Comparison of ENCODE assay signal across 15 mouse cellular contexts in the genomic region with DNA sequence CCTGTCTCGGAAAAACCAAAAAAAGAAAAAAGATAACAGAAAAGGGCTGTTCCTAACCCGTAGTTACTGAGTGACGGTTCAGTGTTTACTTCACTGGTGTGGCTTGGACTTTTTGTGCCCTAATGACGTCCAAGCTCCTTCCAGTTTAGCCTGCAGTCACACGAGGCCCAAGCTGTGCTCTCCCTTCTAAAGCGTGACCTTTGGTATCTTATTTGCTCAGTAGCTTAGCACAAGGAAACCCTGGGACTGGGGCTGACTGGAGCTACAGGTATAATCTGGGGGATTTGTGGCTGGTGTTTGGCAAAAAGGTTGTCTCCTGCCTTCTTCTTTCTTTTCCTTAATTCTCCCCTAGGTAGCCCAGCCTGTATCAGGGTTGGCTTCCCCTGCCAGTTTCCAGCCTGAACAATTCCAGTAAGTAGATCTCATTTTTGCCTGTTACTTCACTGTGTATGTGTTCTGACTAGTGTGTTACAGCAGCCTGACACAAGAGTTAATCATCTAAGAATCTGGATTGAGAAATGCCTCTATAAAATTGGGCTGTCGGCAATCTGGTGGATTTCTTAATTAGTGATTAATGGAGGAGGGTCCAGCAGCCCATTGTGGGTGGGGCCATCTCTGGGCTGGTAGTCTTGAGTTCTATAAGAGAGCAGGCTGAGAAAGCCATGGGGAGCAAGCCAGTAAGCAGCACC. TPM values are rescaled to one million over a fixed set of nuclear protein-coding genes. Genes with fewer than 3 reads are reported as not detected.
DNase-seq lines count a peak whose midpoint lies in the region; ATAC-seq and TF ChIP-seq lines count a peak whose summit lies in the region.
"Had no signal": no experiment of that assay in that cellular context is flagged by ENCODE, and none has a peak within 500 bp of the region (broad histone marks: within the 10 kb centered on the region; RNA-seq: fewer than 3 reads in every experiment).

No protein-coding gene starts in this region.

- H3K36me3 ChIP-seq in liver, embryonic 11.5 days (ENCODE audit: control insufficient read depth, insufficient read depth, low read length) = peaks cover 2% of the 10 kb centered on the region; the same call in 1 of the 2 replicates
- no peaks in the 10 kb centered on the region for H3K36me3 ChIP-seq in stomach, postnatal 0 days (ENCODE audit: control insufficient read depth, insufficient read depth, low read length)
- no peaks in the 10 kb centered on the region for H3K36me3 ChIP-seq in hindbrain, embryonic 16.5 days (ENCODE audit: control insufficient read depth, insufficient read depth, low read length)
- H3K36me3 ChIP-seq: forebrain, embryonic 15.5 days had no signal

- H3K27ac ChIP-seq in liver, embryonic 11.5 days (ENCODE audit: low read depth, low read length) = peak overlapping the region; percentile 9; the same call in 1 of the 2 replicates
- peak overlapping the region; percentile 74; the same call in 1 of the 2 replicates for H3K27ac ChIP-seq in stomach, postnatal 0 days (replicated peaks)
- H3K27ac ChIP-seq in hindbrain, embryonic 16.5 days (ENCODE audit: low read depth, low read length) = no peak overlapping the region
- H3K27ac ChIP-seq: forebrain, embryonic 15.5 days; limb, embryonic 12.5 days; neural tube, embryonic 13.5 days had no signal

- H3K9me3 ChIP-seq in liver, embryonic 11.5 days (ENCODE audit: control insufficient read depth, low read length) = peaks cover 4% of the 10 kb centered on the region; the same call in 1 of the 2 replicates
- no peaks in the 10 kb centered on the region for H3K9me3 ChIP-seq in stomach, postnatal 0 days (ENCODE audit: control insufficient read depth, low read length)
- H3K9me3 ChIP-seq in hindbrain, embryonic 16.5 days (ENCODE audit: control insufficient read depth, low read length) = no peaks in the 10 kb centered on the region
- H3K9me3 ChIP-seq: forebrain, embryonic 15.5 days; limb, embryonic 12.5 days; neural tube, embryonic 13.5 days had no signal

- no peaks in the 10 kb centered on the region for H3K27me3 ChIP-seq in liver, embryonic 11.5 days (replicated peaks; ENCODE audit: control insufficient read depth, insufficient read depth, low read length)
- no peaks in the 10 kb centered on the region for H3K27me3 ChIP-seq in stomach, postnatal 0 days (ENCODE audit: control insufficient read depth, insufficient read depth, low read length)
- H3K27me3 ChIP-seq in hindbrain, embryonic 16.5 days (replicated peaks; ENCODE audit: control insufficient read depth, insufficient read depth, low read length) = no peaks in the 10 kb centered on the region
- H3K27me3 ChIP-seq: forebrain, embryonic 15.5 days; limb, embryonic 12.5 days; neural tube, embryonic 13.5 days had no signal

- peaks cover 11% of the 10 kb centered on the region for H3K4me1 ChIP-seq in liver, embryonic 11.5 days (replicated peaks; ENCODE audit: control insufficient read depth, insufficient read depth, low read length)
- H3K4me1 ChIP-seq in stomach, postnatal 0 days (replicated peaks; ENCODE audit: control insufficient read depth, insufficient read depth) = no peaks in the 10 kb centered on the region
- peaks cover 3% of the 10 kb centered on the region for H3K4me1 ChIP-seq in hindbrain, embryonic 16.5 days (ENCODE audit: control insufficient read depth, insufficient read depth, low read depth, low read length)

- ATAC-seq in liver, embryonic 11.5 days (replicated peaks; ENCODE audit: low FRiP score) = no peak
- peak; percentile 88 for ATAC-seq in stomach, postnatal 0 days (ENCODE audit: low FRiP score, low TSS enrichment)
- ATAC-seq in hindbrain, embryonic 16.5 days = no peak
- ATAC-seq: forebrain, embryonic 15.5 days had no signal

- H3K4me2 ChIP-seq in liver, embryonic 11.5 days = no peak overlapping the region
- no peak overlapping the region for H3K4me2 ChIP-seq in stomach, postnatal 0 days (replicated peaks; ENCODE audit: low read depth)
- H3K4me2 ChIP-seq in hindbrain, embryonic 16.5 days (ENCODE audit: low read length) = no peak overlapping the region
- H3K4me2 ChIP-seq: forebrain, embryonic 15.5 days; limb, embryonic 12.5 days; neural tube, embryonic 13.5 days had no signal

- no peak for TF ChIP-seq CTCF in stomach, postnatal 0 days (IDR thresholded peaks at IDR 0.05; ENCODE audit: low read depth)

- 53% methylated on average over 7 of the region's 7 CpGs for WGBS in liver, embryonic 11.5 days
- WGBS in stomach, postnatal 0 days = 39% methylated on average over 7 of the region's 7 CpGs
- WGBS in hindbrain, embryonic 16.5 days = 77% methylated on average over 7 of the region's 7 CpGs

- H3K9ac ChIP-seq in liver, embryonic 11.5 days (ENCODE audit: low read depth, low read length) = no peak overlapping the region
- no peak overlapping the region for H3K9ac ChIP-seq in stomach, postnatal 0 days (ENCODE audit: low read length)
- no peak overlapping the region for H3K9ac ChIP-seq in hindbrain, embryonic 16.5 days (ENCODE audit: low read depth, low read length)
- H3K9ac ChIP-seq: forebrain, embryonic 15.5 days; limb, embryonic 12.5 days; neural tube, embryonic 13.5 days had no signal

- peak; percentile 20 for DNase-seq in urinary bladder, postnatal 14 days (ENCODE audit: low spot score)
- no peak for DNase-seq in urinary bladder, postnatal 4 days (ENCODE audit: low spot score in 2 of 2)
- peak; percentile 55 to 68 for DNase-seq in kidney, adult 8-10 months
- no peak for DNase-seq in liver, embryonic 11.5 days (ENCODE audit: low spot score)
- peak; percentile 74 for DNase-seq in stomach, postnatal 0 days (ENCODE audit: low spot score)
- DNase-seq in cerebellum, adult 11-12 months = no peak
- DNase-seq in thymus, postnatal 4 days = no peak
- DNase-seq: cerebellum, adult 9-10 months; gastrocnemius, postnatal 14 days; lung, postnatal 4 days; retina, postnatal 1 day had no signal

- TF ChIP-seq EP300 in stomach, postnatal 0 days (optimal IDR thresholded peaks at IDR 0.05) = no peak

- no peak overlapping the region for H3K4me3 ChIP-seq in liver, embryonic 11.5 days (ENCODE audit: low read depth, low read length)
- no peak overlapping the region for H3K4me3 ChIP-seq in stomach, postnatal 0 days (ENCODE audit: low read depth, low read length)
- no peak overlapping the region for H3K4me3 ChIP-seq in hindbrain, embryonic 16.5 days (ENCODE audit: low read length)
- H3K4me3 ChIP-seq: forebrain, embryonic 15.5 days; limb, embryonic 12.5 days; neural tube, embryonic 13.5 days had no signal

RNA-seq across cellular contexts. Expression of gene Phyh, which starts 3.8 kb away (rescaled TPM):
- polyA plus RNA-seq in liver, embryonic 11.5 days (2014; fragmentation: Nextera tagmentation; extraction: Ambion mirVana) = 42.1 and 45.1 TPM in 2 replicates
- 180 and 185 TPM in 2 replicates for polyA plus RNA-seq in stomach, postnatal 0 days (2015; fragmentation: Nextera tagmentation; extraction: Ambion mirVana)
- 95.9 and 120 TPM in 2 replicates for polyA plus RNA-seq in hindbrain, embryonic 16.5 days (2015; fragmentation: Nextera tagmentation; extraction: Ambion mirVana)

RNA-seq across cellular contexts. Expression of gene Sephs1, which starts 41.3 kb away (rescaled TPM):
- polyA plus RNA-seq in liver, embryonic 11.5 days (2014; fragmentation: Nextera tagmentation; extraction: Ambion mirVana) = 65.3 and 71.2 TPM in 2 replicates
- 23.5 and 25.7 TPM in 2 replicates for polyA plus RNA-seq in stomach, postnatal 0 days (2015; fragmentation: Nextera tagmentation; extraction: Ambion mirVana)
- polyA plus RNA-seq in hindbrain, embryonic 16.5 days (2015; fragmentation: Nextera tagmentation; extraction: Ambion mirVana) = 47.6 and 50.7 TPM in 2 replicates

RNA-seq across cellular contexts. Expression of gene Ucma, which starts 53.3 kb away (rescaled TPM):
- not detected in 2 replicates for polyA plus RNA-seq in liver, embryonic 11.5 days (2014; fragmentation: Nextera tagmentation; extraction: Ambion mirVana)
- polyA plus RNA-seq in stomach, postnatal 0 days (2015; fragmentation: Nextera tagmentation; extraction: Ambion mirVana) = not detected in 2 replicates
- 2.3 TPM in 2 replicates for polyA plus RNA-seq in hindbrain, embryonic 16.5 days (2015; fragmentation: Nextera tagmentation; extraction: Ambion mirVana)
- polyA plus RNA-seq: forebrain, embryonic 15.5 days; limb, embryonic 12.5 days; neural tube, embryonic 13.5 days had no signal

Comparison
In these comparisons a context has a peak if more than half of its experiments do, and no peak if none do; other contexts are left out.
1. DNase-seq: peak in urinary bladder, postnatal 14 days (single experiment), kidney, adult 8-10 months (2 of 2) and stomach, postnatal 0 days (single experiment); none in urinary bladder, postnatal 4 days (0 of 2), liver, embryonic 11.5 days (single experiment), cerebellum, adult 11-12 months (single experiment) and thymus, postnatal 4 days (single experiment).